Mouse (Mus musculus) midbrain, postnatal 0 days (tissue): Measurements from ENCODE around the gene Cdca5. TPM values are rescaled to one million over a fixed set of nuclear protein-coding genes. Genes with fewer than 3 reads are reported as not detected.
A peak's percentile ranks its signal among the peaks of the same experiment; 100 is the strongest.

Experiments used
- ATAC-seq: fragments of 200-750 bp; cut with Nextera tagmentation; 2 replicates; pipeline ENCODE4 v1.8.0; 2017; ENCODE audit warnings: moderate number of reproducible peaks, mild to moderate bottlenecking, moderate TSS enrichment, moderate library complexity; ENCODE audit not compliant: low FRiP score
- DNase-seq: peaks from one replicate; pipeline ENCODE4 v3.0.0-alpha.2; 2015; ENCODE audit warnings: low spot score
- H3K27ac ChIP-seq: fragments of 300-500 bp; sonication (generic); 2 replicates; pipeline ENCODE4 v1.5.1; 2014; ENCODE audit warnings: low read depth, mild to moderate bottlenecking, low read length, mixed read lengths
- H3K27me3 ChIP-seq: fragments of 300-500 bp; sonication (generic); 2 replicates; pipeline ENCODE4 v1.6.1; 2014; ENCODE audit warnings: low read length, control low read depth, mixed read lengths; ENCODE audit not compliant: insufficient read depth
- H3K36me3 ChIP-seq: fragments of 300-500 bp; sonication (generic); 2 replicates; pipeline ENCODE4 v1.6.1; 2014; ENCODE audit warnings: low read length, control low read depth, mixed read lengths; ENCODE audit not compliant: insufficient read depth
- H3K4me1 ChIP-seq: fragments of 300-500 bp; sonication (generic); 2 replicates; pipeline ENCODE4 v1.6.1; 2014; ENCODE audit warnings: mild to moderate bottlenecking, control low read depth, antibody characterized with exemption, low read length, mixed read lengths; ENCODE audit not compliant: insufficient read depth
- H3K4me2 ChIP-seq: fragments of 300-500 bp; sonication (generic); 2 replicates; pipeline ENCODE4 v1.6.1; 2014; ENCODE audit warnings: low read depth, mild to moderate bottlenecking, low read length, mixed read lengths; ENCODE audit not compliant: poor library complexity, severe bottlenecking
- H3K4me3 ChIP-seq: fragments of 300-500 bp; sonication (generic); 2 replicates; pipeline ENCODE4 v1.5.1; 2014; ENCODE audit warnings: low read depth, mild to moderate bottlenecking, low read length, moderate library complexity
- H3K9ac ChIP-seq: fragments of 300-500 bp; sonication (generic); replicated peaks from 2 replicates; pipeline ENCODE4 v1.6.1; 2014; ENCODE audit warnings: mild to moderate bottlenecking, low read length, moderate library complexity, mixed read lengths; ENCODE audit not compliant: poor library complexity, severe bottlenecking
- H3K9me3 ChIP-seq: fragments of 300-500 bp; sonication (generic); 2 replicates; pipeline ENCODE4 v1.6.1; 2016; ENCODE audit warnings: low read length, control low read depth
- CTCF ChIP-seq: IDR thresholded peaks from 2 replicates; pipeline ENCODE4 v1.5.1; 2016; ENCODE audit warnings: antibody characterized with exemption, mild to moderate bottlenecking
- WGBS: fragments of 180-500 bp; shearing (Covaris S2); extraction: QIAGEN DNeasy Blood & Tissue Kit; methylation state at CpG from one replicate; pipeline ENCODE4 v1.1.7; 2014; 5-methylcytosine and 5-hydroxymethylcytosine counted together
- microRNA-seq: library from miRNA; unstranded; fragments of <30 nt; microRNA quantifications from one replicate; pipeline ENCODE4, GENCODE M21; 2016; ENCODE audit warnings: borderline number of aligned reads
- polyA plus RNA-seq: library from polyadenylated mRNA; unstranded; fragments of >200 nt; fragmentation: Nextera tagmentation; extraction: Ambion mirVana; gene quantifications from 2 replicates; pipeline ENCODE4 v1.2.1, GENCODE M21; 2015
- total RNA-seq: library from RNA; depleted of rRNA; stranded (reverse); fragments of >200 nt; gene quantifications from 2 replicates; pipeline ENCODE4 v1.2.3, GENCODE M21; 2014; rRNA removed

Gene Cdca5
- total and polyA plus RNA-seq, 2 experiments from 2014 or later, result 1.3 to 1.6 TPM

DNA sequence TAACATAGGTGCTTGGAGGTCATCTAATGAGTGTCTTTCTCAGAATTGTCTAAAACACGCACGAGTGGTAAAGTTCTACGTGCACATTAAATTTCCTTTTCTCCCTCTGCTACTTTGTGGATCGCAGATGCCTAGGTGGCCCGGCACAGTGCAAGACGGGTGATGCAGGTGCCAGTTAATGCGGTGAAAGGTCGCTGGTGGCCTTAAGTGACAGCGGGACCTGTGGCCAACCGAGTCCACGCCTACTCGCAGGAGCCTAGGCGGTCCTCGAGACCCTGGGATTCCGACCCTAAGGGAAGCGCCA lies 55.5 kb downstream of the Cdca5 start:
- DNase-seq, result no peak
- TF ChIP-seq CTCF, result no peak
- no peak for ATAC-seq
- peak overlapping the region; percentile 96 for H3K27ac ChIP-seq
- no peaks in the 10 kb centered on the region for H3K27me3 ChIP-seq
- peaks cover 18% of the 10 kb centered on the region for H3K36me3 ChIP-seq
- no peaks in the 10 kb centered on the region for H3K9me3 ChIP-seq
- H3K9ac ChIP-seq, result peak overlapping the region; percentile 75
- WGBS, result 7% methylated on average over 16 of the region's 16 CpGs
- H3K4me1 ChIP-seq, result peaks cover 10% of the 10 kb centered on the region
- H3K4me2 ChIP-seq, result peak overlapping the region; percentile 55
- H3K4me3 ChIP-seq, result peak overlapping the region; percentile 54

DNA sequence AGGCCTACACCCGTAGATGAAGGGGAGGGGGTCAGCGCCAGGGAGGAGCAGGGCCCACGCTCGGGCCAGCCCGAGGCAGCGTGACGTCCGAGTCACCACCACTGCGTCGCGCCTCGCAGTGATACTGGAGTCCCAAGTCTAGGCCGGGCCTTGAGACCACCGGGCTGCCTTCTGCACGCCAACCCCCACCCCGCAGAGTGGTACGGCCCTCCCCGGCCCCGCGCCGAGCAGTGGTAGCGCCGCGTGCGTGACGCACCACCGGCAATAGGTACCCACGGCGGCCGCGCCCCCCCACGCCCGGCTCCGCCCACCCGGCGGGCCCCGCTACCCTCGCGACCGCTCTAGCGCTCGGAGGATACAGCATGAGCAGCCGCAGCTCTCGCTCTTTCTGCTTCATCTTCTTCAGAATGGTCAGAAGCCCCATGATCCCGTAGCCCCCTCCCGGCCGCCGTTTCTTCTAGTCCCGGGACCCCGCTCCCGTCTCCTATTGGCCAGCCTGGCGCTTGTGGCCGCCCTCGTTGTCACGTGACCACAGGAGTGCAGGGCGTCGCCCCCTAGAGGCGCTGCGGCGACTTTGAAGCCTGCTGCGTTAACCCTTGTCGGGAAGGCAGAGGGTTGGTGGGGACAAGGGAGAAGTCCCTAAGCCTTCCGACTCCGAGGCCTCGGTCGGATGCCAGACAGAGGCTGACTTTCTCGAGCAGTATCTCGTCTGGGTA lies 56.1 kb downstream of the Cdca5 start, which contains the start of gene Batf2:
TSS of gene Batf2 (plus strand) at position 306 of the 716 bp plus-strand sequence.
- Histone ChIP-seq H3K27ac (peak within 1 kb of the TSS; percentile 96), H3K9me3 (no peaks in the 10 kb centered on the region), H3K36me3 (peaks cover 14% of the 10 kb centered on the region), H3K4me2 (peak within 1 kb of the TSS; percentile 55), H3K27me3 (no peaks in the 10 kb centered on the region), H3K4me1 (peaks cover 10% of the 10 kb centered on the region), H3K9ac (peak within 1 kb of the TSS; percentile 75), H3K4me3 (peak within 1 kb of the TSS; percentile 54)
- peak; percentile 81 for TF ChIP-seq CTCF
- DNase-seq (peak; percentile 98), ATAC-seq (peak; percentile 93)
- under 1% methylated on average over 61 of the region's 68 CpGs for WGBS

DNA sequence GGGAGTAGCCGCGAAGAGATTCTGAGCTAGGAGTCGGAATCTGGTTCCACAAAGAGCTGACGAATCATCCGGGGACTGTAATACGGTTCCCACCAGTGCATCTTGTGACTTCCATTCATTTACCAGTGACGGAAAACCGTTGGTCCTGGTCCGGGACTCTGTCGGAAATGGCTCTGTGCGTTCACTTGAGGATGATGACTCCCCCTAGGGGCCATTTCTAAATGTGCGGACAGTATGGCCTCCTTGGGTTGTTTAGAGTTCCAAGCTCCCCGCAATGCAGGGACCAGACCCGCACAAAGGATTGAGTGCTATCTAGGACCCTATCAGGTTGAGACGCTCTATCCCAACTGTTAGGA lies 56.6 kb downstream of the Cdca5 start, which contains the start of gene Arl2:
TSS of gene Arl2 (minus strand) at position 155 of the 356 bp plus-strand sequence.
- peak within 1 kb of the TSS; percentile 75 for H3K9ac ChIP-seq
- ATAC-seq, result peak; percentile 85
- H3K27ac ChIP-seq, result peak within 1 kb of the TSS; percentile 96
- no peaks in the 10 kb centered on the region for H3K9me3 ChIP-seq
- DNase-seq, result peak; percentile 96
- under 1% methylated on average over 15 of the region's 15 CpGs for WGBS
- peaks cover 9% of the 10 kb centered on the region for H3K36me3 ChIP-seq
- H3K4me2 ChIP-seq, result peak within 1 kb of the TSS; percentile 55
- peaks cover 10% of the 10 kb centered on the region for H3K4me1 ChIP-seq
- peak; percentile 70 for TF ChIP-seq CTCF
- H3K27me3 ChIP-seq, result no peaks in the 10 kb centered on the region
- H3K4me3 ChIP-seq, result peak within 1 kb of the TSS; percentile 54

Small RNA genes lying within 50 kb of the gene (microRNA-seq; reads per million reads assigned to microRNA genes)
- 3.4 reads per million, percentile 2 among the genes with 10 or more reads in this experiment for gene Mir6988

Other genes with a start within 250 kb of the Cdca5 start
- 11.2 and 19.1 TPM in 2 replicates for gene Frmd8, start 209.7 kb upstream of the Cdca5 start, total RNA-seq
- gene Frmd8, start 209.7 kb upstream of the Cdca5 start, polyA plus RNA-seq, result 11.2 and 11.7 TPM in 2 replicates
- 3.7 and 4.8 TPM in 2 replicates for gene Slc25a45, start 207.2 kb upstream of the Cdca5 start, total RNA-seq
- gene Slc25a45, start 207.2 kb upstream of the Cdca5 start, polyA plus RNA-seq, result 2.1 and 2.7 TPM in 2 replicates
- 9.0 and 11.4 TPM in 2 replicates for gene Tigd3, start 190.8 kb upstream of the Cdca5 start, total RNA-seq
- 10.6 and 10.9 TPM in 2 replicates for gene Tigd3, start 190.8 kb upstream of the Cdca5 start, polyA plus RNA-seq
- gene Dpf2, start 172.0 kb upstream of the Cdca5 start, total RNA-seq, result 52.9 and 84.7 TPM in 2 replicates
- gene Dpf2, start 172.0 kb upstream of the Cdca5 start, polyA plus RNA-seq, result 57.7 and 61.0 TPM in 2 replicates
- gene Cdc42ep2, start 160.2 kb upstream of the Cdca5 start, total RNA-seq, result 20.6 and 28.4 TPM in 2 replicates
- gene Cdc42ep2, start 160.2 kb upstream of the Cdca5 start, polyA plus RNA-seq, result 19.2 and 20.9 TPM in 2 replicates
- gene Pola2, start 120.8 kb upstream of the Cdca5 start, total RNA-seq, result 17.8 and 21.6 TPM in 2 replicates
- 16.7 and 16.9 TPM in 2 replicates for gene Pola2, start 120.8 kb upstream of the Cdca5 start, polyA plus RNA-seq
- not detected in 2 replicates for gene Slc22a20, start 98.8 kb upstream of the Cdca5 start, total RNA-seq
- gene Slc22a20, start 98.8 kb upstream of the Cdca5 start, polyA plus RNA-seq, result not detected in 2 replicates
- gene Capn1, start 69.1 kb upstream of the Cdca5 start, total RNA-seq, result 7.9 and 13.2 TPM in 2 replicates
- 3.3 and 3.9 TPM in 2 replicates for gene Capn1, start 69.1 kb upstream of the Cdca5 start, polyA plus RNA-seq
- gene Syvn1, start 38.4 kb upstream of the Cdca5 start, total RNA-seq, result 27.8 and 36.3 TPM in 2 replicates
- gene Syvn1, start 38.4 kb upstream of the Cdca5 start, polyA plus RNA-seq, result 34.6 and 34.8 TPM in 2 replicates
- gene Mrpl49, start 27.2 kb upstream of the Cdca5 start, total RNA-seq, result 34.7 and 37.3 TPM in 2 replicates
- gene Mrpl49, start 27.2 kb upstream of the Cdca5 start, polyA plus RNA-seq, result 50.0 and 55.8 TPM in 2 replicates
- 494 and 628 TPM in 2 replicates for gene Fau, start 27.1 kb upstream of the Cdca5 start, total RNA-seq
- 587 and 625 TPM in 2 replicates for gene Fau, start 27.1 kb upstream of the Cdca5 start, polyA plus RNA-seq
- 53.3 and 59.1 TPM in 2 replicates for gene Znhit2, start 23.8 kb upstream of the Cdca5 start, total RNA-seq
- gene Znhit2, start 23.8 kb upstream of the Cdca5 start, polyA plus RNA-seq, result 40.4 and 41.0 TPM in 2 replicates
- 79.5 and 98.1 TPM in 2 replicates for gene Tm7sf2, start 16.6 kb upstream of the Cdca5 start, total RNA-seq
- 50.2 and 51.6 TPM in 2 replicates for gene Tm7sf2, start 16.6 kb upstream of the Cdca5 start, polyA plus RNA-seq
- 95.7 and 114 TPM in 2 replicates for gene Vps51, start 7.8 kb upstream of the Cdca5 start, total RNA-seq
- gene Vps51, start 7.8 kb upstream of the Cdca5 start, polyA plus RNA-seq, result 92.4 and 101 TPM in 2 replicates
- gene Tmem262, start 5.0 kb upstream of the Cdca5 start, total RNA-seq, result not detected in 2 replicates
- gene Tmem262, start 5.0 kb upstream of the Cdca5 start, polyA plus RNA-seq, result not detected in 2 replicates
- not detected in 2 replicates for gene Gm28374, start 2.7 kb upstream of the Cdca5 start, total RNA-seq
- 0.81 and 1.1 TPM in 2 replicates for gene Gm28374, start 2.7 kb upstream of the Cdca5 start, polyA plus RNA-seq
- 76.0 and 97.6 TPM in 2 replicates for gene Zfpl1, start within 50 bp of the Cdca5 start, total RNA-seq
- gene Zfpl1, start within 50 bp of the Cdca5 start, polyA plus RNA-seq, result 92.0 and 99.6 TPM in 2 replicates
- not detected in 2 replicates for gene AC131692.1, start 9.4 kb downstream of the Cdca5 start, total RNA-seq
- not detected in 2 replicates for gene AC131692.1, start 9.4 kb downstream of the Cdca5 start, polyA plus RNA-seq
- 0.42 and 1.0 TPM in 2 replicates for gene Naaladl1, start 20.8 kb downstream of the Cdca5 start, total RNA-seq
- 0.41 and 0.53 TPM in 2 replicates for gene Naaladl1, start 20.8 kb downstream of the Cdca5 start, polyA plus RNA-seq
- 66.6 and 73.1 TPM in 2 replicates for gene Sac3d1, start 33.7 kb downstream of the Cdca5 start, total RNA-seq
- gene Sac3d1, start 33.7 kb downstream of the Cdca5 start, polyA plus RNA-seq, result 52.6 and 53.1 TPM in 2 replicates
- 51.0 and 66.4 TPM in 2 replicates for gene Snx15, start 43.3 kb downstream of the Cdca5 start, total RNA-seq
- 66.1 and 69.1 TPM in 2 replicates for gene Snx15, start 43.3 kb downstream of the Cdca5 start, polyA plus RNA-seq
- not detected in 2 replicates for gene Batf2, start 56.0 kb downstream of the Cdca5 start, total RNA-seq
- not detected in 2 replicates for gene Batf2, start 56.0 kb downstream of the Cdca5 start, polyA plus RNA-seq
- gene Arl2, start 56.6 kb downstream of the Cdca5 start, total RNA-seq, result 83.4 and 123 TPM in 2 replicates
- 159 and 174 TPM in 2 replicates for gene Arl2, start 56.6 kb downstream of the Cdca5 start, polyA plus RNA-seq
- not detected in 2 replicates for gene Majin, start 99.4 kb downstream of the Cdca5 start, total RNA-seq
- 0.16 and 0.18 TPM in 2 replicates for gene Majin, start 99.4 kb downstream of the Cdca5 start, polyA plus RNA-seq
- gene Gpha2, start 141.4 kb downstream of the Cdca5 start, total RNA-seq, result not detected in 2 replicates
- 0.31 TPM in 1 of 2 replicates, not detected in the other for gene Gpha2, start 141.4 kb downstream of the Cdca5 start, polyA plus RNA-seq
- 248 and 256 TPM in 2 replicates for gene Ppp2r5b, start 150.9 kb downstream of the Cdca5 start, total RNA-seq
- 177 and 189 TPM in 2 replicates for gene Ppp2r5b, start 150.9 kb downstream of the Cdca5 start, polyA plus RNA-seq
- 34.3 and 38.2 TPM in 2 replicates for gene Atg2a, start 156.7 kb downstream of the Cdca5 start, total RNA-seq
- 9.6 and 9.7 TPM in 2 replicates for gene Atg2a, start 156.7 kb downstream of the Cdca5 start, polyA plus RNA-seq
- 117 and 139 TPM in 2 replicates for gene Ehd1, start 191.7 kb downstream of the Cdca5 start, total RNA-seq
- gene Ehd1, start 191.7 kb downstream of the Cdca5 start, polyA plus RNA-seq, result 73.0 and 74.0 TPM in 2 replicates
- gene Cdc42bpg, start 221.5 kb downstream of the Cdca5 start, total RNA-seq, result 4.8 and 5.4 TPM in 2 replicates
- 0.20 and 0.67 TPM in 2 replicates for gene Cdc42bpg, start 221.5 kb downstream of the Cdca5 start, polyA plus RNA-seq
- gene Men1, start 250.0 kb downstream of the Cdca5 start, total RNA-seq, result 59.6 and 85.6 TPM in 2 replicates
- gene Men1, start 250.0 kb downstream of the Cdca5 start, polyA plus RNA-seq, result 56.8 and 60.6 TPM in 2 replicates